In the genomic region with DNA sequence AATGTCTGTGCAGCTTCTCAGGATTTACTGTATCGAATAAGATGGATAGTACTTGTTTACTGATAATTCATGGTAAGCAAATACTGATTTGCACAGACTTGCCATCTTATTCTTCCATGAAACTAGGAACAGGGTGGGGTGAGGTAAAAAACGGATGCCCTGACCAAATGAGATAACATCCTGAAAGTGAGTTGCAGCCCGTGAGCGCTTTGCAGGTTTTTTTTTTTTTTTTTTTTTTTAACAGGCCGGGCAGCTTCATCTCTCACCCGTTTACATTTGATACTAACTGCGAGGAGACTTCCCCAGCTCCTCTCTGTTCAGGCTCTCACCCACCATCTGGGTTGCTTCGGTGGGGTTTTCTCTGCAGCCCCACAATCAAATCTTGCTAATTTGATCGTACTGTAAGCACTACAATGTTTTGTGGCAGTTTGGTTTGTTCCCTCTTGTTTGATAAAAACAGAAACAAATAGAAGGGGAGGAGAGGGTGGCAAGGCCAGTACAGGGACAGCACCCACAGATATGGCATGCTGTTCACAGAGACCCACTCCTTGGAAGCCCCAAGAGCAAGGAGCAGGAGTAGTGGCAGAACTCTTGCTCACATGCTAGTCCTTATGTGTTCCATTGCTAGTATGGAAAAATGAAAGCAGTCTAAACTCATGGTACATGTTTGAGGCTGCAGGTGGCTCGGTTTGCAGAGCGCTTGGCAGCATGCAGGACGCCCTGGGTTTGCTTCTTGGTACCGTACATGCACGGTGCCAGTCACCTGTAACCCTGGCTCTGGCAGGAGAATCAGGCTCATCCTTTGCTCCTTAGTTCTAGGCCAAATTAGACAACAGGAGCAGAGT, we compare ENCODE assay signal across 13 mouse cellular contexts. TPM values are rescaled to one million over a fixed set of nuclear protein-coding genes. Genes with fewer than 3 reads are reported as not detected.
DNase-seq lines count a peak whose midpoint lies in the region; ATAC-seq and TF ChIP-seq lines count a peak whose summit lies in the region.
"Had no signal": no experiment of that assay in that cellular context is flagged by ENCODE, and none has a peak within 500 bp of the region (broad histone marks: within the 10 kb centered on the region; RNA-seq: fewer than 3 reads in every experiment).

No protein-coding gene starts in this region.

- TF ChIP-seq EP300 in MEL (IDR thresholded peaks at IDR 0.05; ENCODE audit: low read depth in 1 of 2, low read length in 2 of 2), result peak; percentile 87

- H3K4me2 ChIP-seq in kidney, embryonic 16.5 days (replicated peaks; ENCODE audit: low read depth, low read length), result no peak overlapping the region
- H3K4me2 ChIP-seq: intestine, embryonic 15.5 days had no signal

- H3K4me3 ChIP-seq in MEL (ENCODE audit: control insufficient read depth in 1 of 2, insufficient read depth in 1 of 2, low read depth in 2 of 2, low read length in 2 of 2) (peak overlapping the region; percentile 28 to 81), macrophage (ENCODE audit: inconsistent target) (no peak overlapping the region)
- H3K4me3 ChIP-seq in embryonic facial prominence, embryonic 10.5 days, result no peak overlapping the region
- no peak overlapping the region for H3K4me3 ChIP-seq in kidney, adult 2 months (ENCODE audit: insufficient read depth, low read depth, low read length)
- no peak overlapping the region for H3K4me3 ChIP-seq in kidney, embryonic 16.5 days (ENCODE audit: low read length)
- H3K4me3 ChIP-seq: heart, adult 2 months; hindbrain, embryonic 10.5 days; intestine, embryonic 15.5 days; left cerebral cortex, adult 2 months had no signal

- H3K36me3 ChIP-seq in MEL (ENCODE audit: control insufficient read depth in 1 of 2, insufficient read depth in 2 of 2, low read length in 2 of 2) (peaks cover 0 to 23% of the 10 kb centered on the region in 2 experiments; a peak in 2 of 4 replicates), macrophage (ENCODE audit: inconsistent target) (no peaks in the 10 kb centered on the region)
- H3K36me3 ChIP-seq in embryonic facial prominence, embryonic 10.5 days (replicated peaks), result no peaks in the 10 kb centered on the region
- no peaks in the 10 kb centered on the region for H3K36me3 ChIP-seq in kidney, adult 2 months (ENCODE audit: control insufficient read depth, insufficient read depth, low read length)
- no peaks in the 10 kb centered on the region for H3K36me3 ChIP-seq in kidney, embryonic 16.5 days (ENCODE audit: insufficient read depth, low read length)
- H3K36me3 ChIP-seq: hindbrain, embryonic 10.5 days; intestine, embryonic 15.5 days had no signal

- TF ChIP-seq CTCF in MEL (IDR thresholded peaks at IDR 0.05 in 2 of 3, conservative IDR thresholded peaks at IDR 0.05 in 1 of 3; ENCODE audit: control insufficient read depth in 1 of 3, insufficient read depth in 1 of 3, low read depth in 2 of 3, low read length in 3 of 3, poor library complexity in 1 of 3, severe bottlenecking in 1 of 3), result no peak
- no peak for TF ChIP-seq CTCF in kidney, adult 2 months (conservative IDR thresholded peaks at IDR 0.05; ENCODE audit: insufficient read depth, insufficient read length, low read depth, low read length)

- TF ChIP-seq RAD21 in MEL (IDR thresholded peaks at IDR 0.05; ENCODE audit: low read depth, low read length), result no peak

- peak overlapping the region; percentile 15 for H3K27ac ChIP-seq in MEL (ENCODE audit: control insufficient read depth, low read depth, low read length)
- 0 out of 2 replicates have a peak overlapping the region, but pooled peaks have one; percentile 17 for H3K27ac ChIP-seq in macrophage
- H3K27ac ChIP-seq in embryonic facial prominence, embryonic 10.5 days (replicated peaks), result no peak overlapping the region
- H3K27ac ChIP-seq in kidney, adult 2 months (ENCODE audit: insufficient read depth, low read depth, low read length), result no peak overlapping the region
- H3K27ac ChIP-seq in kidney, embryonic 16.5 days (ENCODE audit: low read length), result no peak overlapping the region
- H3K27ac ChIP-seq: heart, adult 2 months; hindbrain, embryonic 10.5 days; intestine, embryonic 15.5 days; left cerebral cortex, adult 2 months had no signal

- peak overlapping the region; percentile 4 for H3K9ac ChIP-seq in MEL (ENCODE audit: control insufficient read depth, low read depth, low read length, poor library complexity, severe bottlenecking)
- H3K9ac ChIP-seq in kidney, embryonic 16.5 days (replicated peaks; ENCODE audit: low read length), result no peak overlapping the region
- H3K9ac ChIP-seq: intestine, embryonic 15.5 days had no signal

- WGBS in macrophage (ENCODE audit: missing documents), result 36% methylated on average over 13 of the region's 14 CpGs
- WGBS in embryonic facial prominence, embryonic 10.5 days, result 73% methylated on average over 14 of the region's 14 CpGs
- 71% methylated on average over 14 of the region's 14 CpGs for WGBS in kidney, adult 2 months
- 71% methylated on average over 14 of the region's 14 CpGs for WGBS in kidney, embryonic 16.5 days

- no peaks in the 10 kb centered on the region for H3K9me3 ChIP-seq in MEL (replicated peaks; ENCODE audit: insufficient read depth, low read length)
- no peaks in the 10 kb centered on the region for H3K9me3 ChIP-seq in embryonic facial prominence, embryonic 10.5 days
- H3K9me3 ChIP-seq in kidney, embryonic 16.5 days (ENCODE audit: low read length), result no peaks in the 10 kb centered on the region
- H3K9me3 ChIP-seq: hindbrain, embryonic 10.5 days; intestine, embryonic 15.5 days had no signal

- no peaks in the 10 kb centered on the region for H3K79me2 ChIP-seq in MEL (ENCODE audit: control insufficient read depth, insufficient read depth, low read length, poor library complexity)
- H3K79me2 ChIP-seq in macrophage (ENCODE audit: inconsistent target), result no peaks in the 10 kb centered on the region

- DNase-seq in MEL (ENCODE audit: low read depth, low spot score), result peak; percentile 89
- peak; percentile 65 for DNase-seq in thymus, postnatal 14 days
- DNase-seq in embryonic facial prominence, embryonic 10.5 days (ENCODE audit: low spot score), result no peak
- no peak for DNase-seq in kidney, adult 2 months
- DNase-seq: cerebellum, adult 9-11 months; heart, adult 2 months; kidney, postnatal 4 days had no signal

- peak; percentile 32 to 42; a peak in 2 of 4 replicates for ATAC-seq in hematopoietic stem cell, adult 5-6 weeks (replicated peaks in 1 of 2; ENCODE audit: insufficient read depth in 1 of 2, low FRiP score in 2 of 2, low TSS enrichment in 1 of 2, low read depth in 1 of 2, poor library complexity in 2 of 2, severe bottlenecking in 2 of 2)
- no peak for ATAC-seq in kidney, embryonic 16.5 days (ENCODE audit: low FRiP score, low TSS enrichment)
- ATAC-seq: intestine, embryonic 15.5 days had no signal

- H3K27me3 ChIP-seq in MEL (ENCODE audit: control insufficient read depth in 1 of 2, insufficient read depth in 2 of 2, low read length in 2 of 2), result no peaks in the 10 kb centered on the region
- no peaks in the 10 kb centered on the region for H3K27me3 ChIP-seq in embryonic facial prominence, embryonic 10.5 days (replicated peaks; ENCODE audit: low read depth, poor library complexity, severe bottlenecking)
- H3K27me3 ChIP-seq in kidney, adult 2 months (replicated peaks; ENCODE audit: control insufficient read depth, insufficient read depth, low read length), result no peaks in the 10 kb centered on the region
- H3K27me3 ChIP-seq in kidney, embryonic 16.5 days (ENCODE audit: insufficient read depth, low read length), result no peaks in the 10 kb centered on the region
- H3K27me3 ChIP-seq: intestine, embryonic 15.5 days had no signal

- H3K4me1 ChIP-seq in MEL (ENCODE audit: control insufficient read depth in 1 of 2, insufficient read depth in 2 of 2, low read length in 2 of 2), result peaks cover 24 to 28% of the 10 kb centered on the region in 2 experiments
- H3K4me1 ChIP-seq in embryonic facial prominence, embryonic 10.5 days, result peaks cover 9% of the 10 kb centered on the region; the same call in 1 of the 2 replicates
- H3K4me1 ChIP-seq in kidney, adult 2 months (ENCODE audit: control insufficient read depth, insufficient read depth, low read length), result peaks cover 6% of the 10 kb centered on the region; the same call in 1 of the 2 replicates
- peaks cover 10% of the 10 kb centered on the region; the same call in 1 of the 2 replicates for H3K4me1 ChIP-seq in kidney, embryonic 16.5 days (ENCODE audit: insufficient read depth, low read length)

- TF ChIP-seq POLR2A in MEL (IDR thresholded peaks at IDR 0.05; ENCODE audit: control insufficient read depth in 1 of 2, insufficient read depth in 1 of 2, low read depth in 1 of 2, low read length in 2 of 2, poor library complexity in 1 of 2), result no peak
- no peak for TF ChIP-seq POLR2A in kidney, adult 2 months (IDR thresholded peaks at IDR 0.05; ENCODE audit: low read depth, low read length)

TF ChIP-seq in MEL, 35 proteins besides CTCF, POLR2A, EP300 and RAD21 (continues in another document):
- TF ChIP-seq TAL1 (IDR thresholded peaks at IDR 0.05; ENCODE audit: low read length) (peak; percentile 70), MYC (IDR thresholded peaks at IDR 0.05; ENCODE audit: low read depth, low read length) (peak; percentile 45; the same call in 1 of the 2 replicates), POLR2AphosphoS5 (IDR thresholded peaks at IDR 0.05; ENCODE audit: borderline replicate concordance, low read depth, low read length) (no peak), ZMIZ1 (IDR thresholded peaks at IDR 0.05; ENCODE audit: low read depth, low read length) (no peak), USF2 (IDR thresholded peaks at IDR 0.05; ENCODE audit: borderline replicate concordance in 1 of 2, insufficient read depth in 1 of 2, low read depth in 1 of 2, low read length in 2 of 2) (no peak), ZC3H11A (IDR thresholded peaks at IDR 0.05; ENCODE audit: low read depth, low read length) (peak; percentile 12; the same call in 1 of the 2 replicates), CHD2 (IDR thresholded peaks at IDR 0.05; ENCODE audit: low read length) (no peak; the same call in 1 of the 2 replicates), ZNF384 (IDR thresholded peaks at IDR 0.05; ENCODE audit: low read depth, low read length) (peak; percentile 99), NRF1 (IDR thresholded peaks at IDR 0.05; ENCODE audit: insufficient read depth, low read depth, low read length, poor library complexity, severe bottlenecking) (no peak)

RNA-seq across cellular contexts. Expression of gene Ppp2ca, which starts 23.6 kb away (rescaled TPM):
- total RNA-seq in MEL (2012; rRNA removed), result 78.2 and 89.5 TPM in 2 replicates
- polyA plus RNA-seq in MEL (2012; ENCODE audit: insufficient read depth in 1 of 2, insufficient read length in 2 of 2, low read depth in 1 of 2, low replicate concordance in 2 of 2, missing spikeins in 1 of 2) (100 to 1,000 TPM; 102 to 113 TPM), macrophage (2018) (37.3 to 58.5 TPM (median 57.0 TPM) in 3 replicates)
- total RNA-seq in hematopoietic stem cell, adult 5-6 weeks (2017), result 119 and 138 TPM in 2 replicates
- 100 to 1,000 TPM in 20 of 26 experiments, 10 to 100 TPM in 6; 86.3 to 210 (median 116) TPM for total RNA-seq in macrophage (2018; cell fraction: chromatin; rRNA removed)
- 10 to 100 TPM; 44.6 to 65.4 (median 51.8) TPM for total RNA-seq in macrophage (2018; cell fraction: cytosol; rRNA removed)
- total RNA-seq in macrophage (2018; cell fraction: nucleus; rRNA removed), result 100 to 1,000 TPM in 3 of 26 experiments, 10 to 100 TPM in 23; 57.3 to 121 (median 81.3) TPM
- polyA plus RNA-seq in embryonic facial prominence, embryonic 10.5 days (2016; fragmentation: Nextera tagmentation; extraction: Ambion mirVana), result 80.3 and 84.7 TPM in 2 replicates
- polyA plus RNA-seq in kidney, adult 2 months (2012; rRNA removed), result 30.9 and 38.0 TPM in 2 replicates
- polyA plus RNA-seq in kidney, embryonic 16.5 days (2015; fragmentation: Nextera tagmentation; extraction: Ambion mirVana), result 68.4 and 75.1 TPM in 2 replicates

Comparison
In these comparisons a context has a peak if more than half of its experiments do, and no peak if none do; other contexts are left out.
1. DNase-seq: peak in MEL (single experiment) and thymus, postnatal 14 days (single experiment); none in embryonic facial prominence, embryonic 10.5 days (single experiment) and kidney, adult 2 months (single experiment).
2. H3K27ac ChIP-seq: peak in MEL (single experiment) and macrophage (single experiment); none in embryonic facial prominence, embryonic 10.5 days (single experiment), kidney, adult 2 months (single experiment) and kidney, embryonic 16.5 days (single experiment).
3. H3K4me3 ChIP-seq: peak in MEL (2 of 2); none in macrophage (single experiment), embryonic facial prominence, embryonic 10.5 days (single experiment), kidney, adult 2 months (single experiment) and kidney, embryonic 16.5 days (single experiment).